Mouse (Mus musculus): ENCODE measurements around the gene Hapln1.

Hapln1 gene

GRCm38 (mm10) chr13:89539205-89539886, at the start of gene Hapln1:
TSS of gene Hapln1 (plus strand) at chr13:89539796.
- in situ Hi-C loops (cut with MboI, MseI) = loop anchor here (25.0 kb wide), 1 partner anchor 177 kb away; no protein-coding TSS in a partner anchor

- in situ Hi-C loops (cut with MboI, MseI) = no loop called here
These were observed 46.4 kb upstream of the Hapln1 start for GRCm38 (mm10) chr13:89493169-89493568.

GRCm38 (mm10) chr13:89493678-89494077, 45.9 kb upstream of the Hapln1 start:
- in situ Hi-C loops (cut with MboI, MseI) = no loop called here

- in situ Hi-C loops (cut with MboI, MseI) = no loop called here
These were observed 43.0 kb upstream of the Hapln1 start for GRCm38 (mm10) chr13:89496569-89496968.

GRCm38 (mm10) chr13:89499419-89499818, 40.2 kb upstream of the Hapln1 start:
- in situ Hi-C loops (cut with MboI, MseI) = no loop called here

- in situ Hi-C loops (cut with MboI, MseI) = no loop called here
These were observed 18.1 kb upstream of the Hapln1 start for GRCm38 (mm10) chr13:89521507-89521908.

GRCm38 (mm10) chr13:89528716-89529115, 10.9 kb upstream of the Hapln1 start:
- in situ Hi-C loops (cut with MboI, MseI) = loop anchor here (25.0 kb wide), 1 partner anchor 166 kb away; no protein-coding TSS in a partner anchor

- in situ Hi-C loops (cut with MboI, MseI) = loop anchor here (25.0 kb wide), 1 partner anchor 168 kb away; no protein-coding TSS in a partner anchor
These were observed 9.2 kb upstream of the Hapln1 start for GRCm38 (mm10) chr13:89530386-89530785.

GRCm38 (mm10) chr13:89539887-89540264, 280 bp downstream of the Hapln1 start:
- in situ Hi-C loops (cut with MboI, MseI) = loop anchor here (25.0 kb wide), 1 partner anchor 178 kb away; no protein-coding TSS in a partner anchor

GRCm38 (mm10) chr13:89540301-89540982, 846 bp downstream of the Hapln1 start:
- in situ Hi-C loops (cut with MboI, MseI) = loop anchor here (25.0 kb wide), 1 partner anchor 178 kb away; no protein-coding TSS in a partner anchor

GRCm38 (mm10) chr13:89543003-89543402, 3.4 kb downstream of the Hapln1 start:
- in situ Hi-C loops (cut with MboI, MseI) = loop anchor here (25.0 kb wide), 1 partner anchor 181 kb away; no protein-coding TSS in a partner anchor

GRCm38 (mm10) chr13:89548203-89548740, 8.7 kb downstream of the Hapln1 start:
- in situ Hi-C loops (cut with MboI, MseI) = loop anchor here (25.0 kb wide), 1 partner anchor 186 kb away; no protein-coding TSS in a partner anchor

GRCm38 (mm10) chr13:89549507-89549906, 9.9 kb downstream of the Hapln1 start:
- in situ Hi-C loops (cut with MboI, MseI) = loop anchor here (25.0 kb wide), 1 partner anchor 187 kb away; no protein-coding TSS in a partner anchor

- in situ Hi-C loops (cut with MboI, MseI) = no loop called here
These were observed 11.9 kb downstream of the Hapln1 start for GRCm38 (mm10) chr13:89551502-89551901.

- in situ Hi-C loops (cut with MboI, MseI) = loop anchor here (10.0 kb wide), 1 partner anchor 1270 kb away; no protein-coding TSS in a partner anchor
These were observed 24.9 kb downstream of the Hapln1 start for GRCm38 (mm10) chr13:89564518-89564917.

GRCm38 (mm10) chr13:89566300-89566699, 26.7 kb downstream of the Hapln1 start:
- in situ Hi-C loops (cut with MboI, MseI) = loop anchor here (10.0 kb wide), 1 partner anchor 1269 kb away; no protein-coding TSS in a partner anchor

GRCm38 (mm10) chr13:89579115-89579514, 39.5 kb downstream of the Hapln1 start:
- in situ Hi-C loops (cut with MboI, MseI) = no loop called here

GRCm38 (mm10) chr13:89583138-89583746, 43.6 kb downstream of the Hapln1 start:
- in situ Hi-C loops (cut with MboI, MseI) = no loop called here

- in situ Hi-C loops (cut with MboI, MseI) = no loop called here
These were observed 44.4 kb downstream of the Hapln1 start for GRCm38 (mm10) chr13:89583747-89584738.

GRCm38 (mm10) chr13:89585144-89585543, 45.5 kb downstream of the Hapln1 start:
- in situ Hi-C loops (cut with MboI, MseI) = no loop called here

Data from T-helper 2 cell (primary cell).